Mouse (Mus musculus) CD4-positive, CD25-positive, alpha-beta regulatory T cell, adult 2 months (primary cell): ENCODE measurements at regions not wholly inside any gene's neighbourhood (a gene's known extent, or its start where the extent isn't known, plus 50 kb on each side); places are given as distances from the start of the nearest gene placed in this dataset.

Source experiments
- DNase-seq: peaks from one replicate; pipeline ENCODE4 v3.0.0-alpha.2; 2012; ENCODE audit warnings: low read depth, low spot score

- DNase-seq: no peak
Observed at GRCm38 (mm10) chr8:126160356-126160975, 137.9 kb upstream of the Slc35f3 start.

- DNase-seq: no peak
Observed at GRCm38 (mm10) chr8:126162748-126163371, 135.5 kb upstream of the Slc35f3 start.

GRCm38 (mm10) chr8:126163954-126164353 lies 134.4 kb upstream of the Slc35f3 start:
- DNase-seq: no peak

GRCm38 (mm10) chr8:126165486-126166095 lies 132.8 kb upstream of the Slc35f3 start:
- no peak for DNase-seq

- no peak for DNase-seq
Observed at GRCm38 (mm10) chr8:126166394-126166793, 132.0 kb upstream of the Slc35f3 start.

GRCm38 (mm10) chr8:126174451-126174850 lies 123.9 kb upstream of the Slc35f3 start:
- no peak for DNase-seq

GRCm38 (mm10) chr8:126176305-126176704 lies 122.1 kb upstream of the Slc35f3 start:
- DNase-seq: no peak

- no peak for DNase-seq
Observed at GRCm38 (mm10) chr8:126177855-126178254, 120.5 kb upstream of the Slc35f3 start.

- no peak for DNase-seq
Observed at GRCm38 (mm10) chr8:126188741-126189285, 109.5 kb upstream of the Slc35f3 start.

- DNase-seq: no peak
Observed at GRCm38 (mm10) chr8:126195616-126196015, 102.7 kb upstream of the Slc35f3 start.

GRCm38 (mm10) chr8:126210561-126210960 lies 87.8 kb upstream of the Slc35f3 start:
- DNase-seq: no peak

- no peak for DNase-seq
Observed at GRCm38 (mm10) chr8:126212802-126213201, 85.6 kb upstream of the Slc35f3 start.

GRCm38 (mm10) chr8:126214571-126214970 lies 83.8 kb upstream of the Slc35f3 start:
- no peak for DNase-seq

- no peak for DNase-seq
Observed at GRCm38 (mm10) chr8:126216391-126216790, 82.0 kb upstream of the Slc35f3 start.

- DNase-seq: no peak
Observed at GRCm38 (mm10) chr8:126221631-126222030, 76.7 kb upstream of the Slc35f3 start.

- DNase-seq: no peak
Observed at GRCm38 (mm10) chr8:126231801-126232200, 66.6 kb upstream of the Slc35f3 start.

- DNase-seq: no peak
Observed at GRCm38 (mm10) chr8:126232521-126232920, 65.8 kb upstream of the Slc35f3 start.

- DNase-seq: no peak
Observed at GRCm38 (mm10) chr8:126239684-126240083, 58.7 kb upstream of the Slc35f3 start.

GRCm38 (mm10) chr8:126244321-126244720 lies 54.0 kb upstream of the Slc35f3 start:
- DNase-seq: no peak
